Mouse (Mus musculus) limb, embryonic 14.5 days (tissue): Measurements from ENCODE around the gene Tgtp1. TPM values are rescaled to one million over a fixed set of nuclear protein-coding genes. Genes with fewer than 3 reads are reported as not detected.
"Not testable (repeated sequence)": the region's sequence is repeated elsewhere in the genome, so short reads cannot be mapped to it uniquely, and the experiment has no call there.

Source experiments
- ATAC-seq: fragments of 200-750 bp; cut with Nextera tagmentation; 2 replicates; pipeline ENCODE4 v1.8.0; 2017; ENCODE audit warnings: low read depth, moderate number of reproducible peaks, moderate TSS enrichment; ENCODE audit not compliant: low FRiP score
- DNase-seq: peaks from one replicate; pipeline ENCODE4 v3.0.0-alpha.2; 2015; ENCODE audit warnings: low spot score
- H3K27ac ChIP-seq: fragments of 300-500 bp; sonication (generic); replicated peaks from 2 replicates; pipeline ENCODE4 v1.5.1; 2014; ENCODE audit warnings: low read depth, mild to moderate bottlenecking, low read length, moderate library complexity, mixed read lengths
- H3K27me3 ChIP-seq: fragments of 300-500 bp; sonication (generic); 2 replicates; pipeline ENCODE4 v1.6.1; 2014; ENCODE audit warnings: low read length, mixed read lengths; ENCODE audit not compliant: control insufficient read depth, insufficient read depth
- H3K36me3 ChIP-seq: fragments of 300-500 bp; sonication (generic); 2 replicates; pipeline ENCODE4 v1.6.1; 2014; ENCODE audit warnings: mild to moderate bottlenecking, low read length, moderate library complexity, mixed read lengths; ENCODE audit not compliant: control insufficient read depth, insufficient read depth
- H3K4me1 ChIP-seq: fragments of 300-500 bp; sonication (generic); 2 replicates; pipeline ENCODE4 v1.6.1; 2014; ENCODE audit warnings: antibody characterized with exemption, low read length, mixed read lengths; ENCODE audit not compliant: control insufficient read depth, insufficient read depth
- H3K4me2 ChIP-seq: fragments of 300-500 bp; sonication (generic); replicated peaks from 2 replicates; pipeline ENCODE4 v1.6.1; 2014; ENCODE audit warnings: low read depth, mild to moderate bottlenecking, low read length, moderate library complexity; ENCODE audit not compliant: severe bottlenecking
- H3K4me3 ChIP-seq: fragments of 300-500 bp; sonication (generic); replicated peaks from 2 replicates; pipeline ENCODE4 v1.5.1; 2014; ENCODE audit warnings: low read length
- H3K9ac ChIP-seq: fragments of 300-500 bp; sonication (generic); 2 replicates; pipeline ENCODE4 v1.6.1; 2014; ENCODE audit warnings: mild to moderate bottlenecking, low read depth, low read length, moderate library complexity; ENCODE audit not compliant: severe bottlenecking
- H3K9me3 ChIP-seq: fragments of 300-500 bp; sonication (generic); 2 replicates; pipeline ENCODE4 v1.6.1; 2016; ENCODE audit warnings: low read length; ENCODE audit not compliant: control insufficient read depth
- WGBS: fragments of 180-500 bp; shearing (Covaris S2); extraction: QIAGEN DNeasy Blood & Tissue Kit; methylation state at CpG from one replicate; pipeline ENCODE4 v1.1.7; 2014; 5-methylcytosine and 5-hydroxymethylcytosine counted together
- polyA plus RNA-seq, 2 experiments: library from polyadenylated mRNA; depleted of rRNA in 1 of 2; stranded (reverse) in 1 of 2; unstranded in 1 of 2; fragments of >200 nt; fragmentation: Nextera tagmentation in 1 of 2; extraction: Ambion mirVana in 1 of 2; gene quantifications; 2 replicates each; pipeline versions ENCODE4 v1.2.1 to v1.2.3; 2012 to 2014

Tgtp1 gene
- polyA plus RNA-seq (2012; rRNA removed) (0.10 and 0.15 TPM in 2 replicates), polyA plus RNA-seq (2014; fragmentation: Nextera tagmentation; extraction: Ambion mirVana) (not detected in 2 replicates)

DNA sequence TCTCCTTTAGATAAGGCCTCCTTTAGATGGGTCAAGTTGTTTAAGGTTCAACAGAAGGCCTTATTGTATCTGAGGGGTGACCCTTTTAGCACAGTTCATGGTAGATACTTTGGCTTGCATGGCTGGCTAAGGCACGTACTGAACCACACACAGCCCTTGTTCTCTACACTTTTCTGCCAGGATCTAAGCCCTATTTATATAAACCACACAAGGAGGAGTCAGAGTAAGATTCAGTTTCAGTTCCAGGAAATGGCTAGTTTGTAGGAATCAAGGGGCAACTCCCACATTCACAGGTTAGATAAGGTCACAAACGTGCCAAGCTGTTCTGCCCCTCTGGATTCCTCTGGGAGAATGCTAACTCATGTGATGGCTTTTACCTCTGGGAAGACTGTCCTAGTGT lies at the start of gene Tgtp1:
Gene Tgtp1 (minus strand): TSS at position 155 of the 400 bp plus-strand sequence.
- not testable (repeated sequence) for H3K27me3 ChIP-seq, H3K4me1 ChIP-seq, H3K4me2 ChIP-seq, H3K4me3 ChIP-seq, H3K36me3 ChIP-seq, H3K9me3 ChIP-seq, DNase-seq, H3K9ac ChIP-seq, ATAC-seq, H3K27ac ChIP-seq
- 62% methylated on average over 2 of the region's 2 CpGs for WGBS

DNA sequence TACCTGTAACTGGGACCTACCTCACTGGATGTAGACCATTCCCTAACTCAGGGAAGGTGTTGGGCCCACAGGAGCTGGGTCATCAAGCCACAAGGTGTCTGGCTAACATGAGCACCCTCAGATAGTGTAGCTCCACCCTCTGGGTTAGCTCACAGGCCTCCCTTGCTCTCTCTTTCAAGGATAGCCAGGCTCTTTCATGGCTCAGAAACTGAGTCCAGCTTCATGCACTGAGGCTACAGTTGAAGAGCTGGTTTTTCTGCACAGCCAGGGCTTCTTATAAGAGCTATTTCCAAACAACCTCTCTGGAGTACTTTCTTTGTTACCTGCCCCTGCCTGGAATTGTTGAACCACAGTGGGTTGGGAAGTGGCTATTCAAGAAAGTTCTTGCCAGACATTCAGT lies 18.1 kb upstream of the Tgtp1 start:
- not testable (repeated sequence) for H3K4me2 ChIP-seq, H3K9me3 ChIP-seq, ATAC-seq, H3K27me3 ChIP-seq, DNase-seq, H3K9ac ChIP-seq, H3K4me3 ChIP-seq, H3K36me3 ChIP-seq, H3K4me1 ChIP-seq, H3K27ac ChIP-seq

DNA sequence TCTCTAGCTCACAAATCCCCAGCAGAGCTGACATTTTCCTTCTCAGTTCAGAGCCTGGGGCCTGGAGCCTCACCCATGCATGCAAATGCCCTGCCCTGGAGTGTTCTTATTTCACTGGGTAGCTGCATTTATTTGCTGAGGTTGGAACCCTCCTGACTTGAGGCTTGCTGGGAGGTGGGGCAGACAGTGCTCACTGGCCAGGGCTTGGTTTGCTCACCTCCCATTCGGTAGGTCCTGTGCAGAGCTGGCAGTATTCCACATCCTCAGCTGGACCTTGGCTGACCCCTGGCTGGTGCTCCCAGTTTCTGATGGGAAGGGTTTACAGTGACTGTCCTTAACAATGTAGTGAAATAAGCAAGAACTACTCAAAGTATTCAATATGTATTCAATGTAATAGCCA lies 12.8 kb upstream of the Tgtp1 start:
- not testable (repeated sequence) for H3K9ac ChIP-seq, H3K27me3 ChIP-seq, H3K4me1 ChIP-seq, DNase-seq, ATAC-seq, H3K9me3 ChIP-seq, H3K4me3 ChIP-seq, H3K36me3 ChIP-seq, H3K4me2 ChIP-seq, H3K27ac ChIP-seq
- WGBS = 29% methylated on average over 1 of the region's 1 CpGs

DNA sequence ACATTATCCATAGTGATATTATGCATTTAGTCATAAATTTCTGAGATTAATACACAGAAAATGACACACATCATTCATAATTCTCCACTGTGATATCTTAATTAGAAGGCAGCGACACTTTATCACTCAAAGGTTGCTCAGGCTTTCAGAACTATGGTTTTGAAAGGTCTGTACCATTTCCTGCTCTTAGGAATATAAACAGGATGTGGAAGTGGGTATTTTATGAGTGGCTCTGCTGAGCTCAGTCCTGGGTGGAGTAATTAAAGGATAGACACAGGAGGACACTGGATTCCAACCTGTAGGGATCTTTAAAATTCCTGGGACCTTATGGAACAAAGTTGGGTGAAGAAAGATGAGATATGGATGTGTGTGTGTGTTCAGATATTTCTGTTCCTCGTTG lies 12.3 kb upstream of the Tgtp1 start:
- H3K9me3 ChIP-seq, H3K4me2 ChIP-seq, H3K36me3 ChIP-seq, H3K4me1 ChIP-seq, H3K9ac ChIP-seq, ATAC-seq, DNase-seq, H3K4me3 ChIP-seq, H3K27ac ChIP-seq, H3K27me3 ChIP-seq: not testable (repeated sequence)
- 58% methylated on average over 2 of the region's 2 CpGs for WGBS

DNA sequence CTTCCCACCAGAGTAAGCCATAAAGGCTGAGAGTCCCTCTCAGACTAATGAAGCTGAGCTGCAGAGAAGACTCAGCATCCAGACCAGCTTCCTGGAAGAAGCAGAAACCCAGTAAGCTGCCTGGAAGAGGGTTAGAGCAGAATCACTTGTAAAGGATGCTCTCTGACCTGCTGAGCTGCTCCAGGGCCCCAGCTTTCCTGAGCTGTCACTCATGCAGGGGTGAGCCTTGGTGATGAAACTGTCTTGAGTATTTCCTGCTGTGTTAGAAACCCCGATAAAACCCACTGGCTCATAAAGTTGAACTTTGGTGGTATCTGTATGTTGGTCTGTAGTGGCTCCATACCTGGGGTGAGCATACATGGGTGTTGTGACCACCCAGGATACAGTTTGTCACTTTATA lies 6.4 kb upstream of the Tgtp1 start:
- not testable (repeated sequence) for H3K9me3 ChIP-seq, H3K4me1 ChIP-seq, H3K36me3 ChIP-seq, H3K27me3 ChIP-seq, H3K4me2 ChIP-seq, H3K4me3 ChIP-seq, ATAC-seq, H3K9ac ChIP-seq, H3K27ac ChIP-seq, DNase-seq
- 86% methylated on average over 1 of the region's 1 CpGs for WGBS

DNA sequence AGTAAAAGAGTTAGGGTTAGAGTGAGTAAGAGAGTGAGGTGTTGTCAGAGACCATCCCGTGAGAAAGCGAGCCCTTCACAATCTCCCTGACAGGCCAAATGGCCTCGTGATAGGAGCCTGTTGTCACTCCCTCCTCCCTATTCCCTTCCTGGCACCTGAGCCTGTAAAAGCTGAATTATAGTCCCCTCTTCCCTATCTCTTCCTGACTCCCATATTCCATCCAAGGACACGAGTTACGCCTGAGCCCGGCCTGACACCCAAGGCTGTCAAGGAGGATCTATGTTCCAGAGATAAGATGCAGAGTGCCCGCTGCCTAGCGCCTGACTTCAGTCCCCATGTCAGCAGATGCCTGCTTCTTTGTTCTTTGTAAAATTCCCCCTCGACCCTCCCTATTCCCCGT lies 676 bp downstream of the Tgtp1 start:
- DNase-seq, H3K4me1 ChIP-seq, H3K27me3 ChIP-seq, H3K9me3 ChIP-seq, H3K4me2 ChIP-seq, H3K27ac ChIP-seq, H3K36me3 ChIP-seq, ATAC-seq, H3K4me3 ChIP-seq, H3K9ac ChIP-seq: not testable (repeated sequence)
- 25% methylated on average over 10 of the region's 10 CpGs for WGBS

DNA sequence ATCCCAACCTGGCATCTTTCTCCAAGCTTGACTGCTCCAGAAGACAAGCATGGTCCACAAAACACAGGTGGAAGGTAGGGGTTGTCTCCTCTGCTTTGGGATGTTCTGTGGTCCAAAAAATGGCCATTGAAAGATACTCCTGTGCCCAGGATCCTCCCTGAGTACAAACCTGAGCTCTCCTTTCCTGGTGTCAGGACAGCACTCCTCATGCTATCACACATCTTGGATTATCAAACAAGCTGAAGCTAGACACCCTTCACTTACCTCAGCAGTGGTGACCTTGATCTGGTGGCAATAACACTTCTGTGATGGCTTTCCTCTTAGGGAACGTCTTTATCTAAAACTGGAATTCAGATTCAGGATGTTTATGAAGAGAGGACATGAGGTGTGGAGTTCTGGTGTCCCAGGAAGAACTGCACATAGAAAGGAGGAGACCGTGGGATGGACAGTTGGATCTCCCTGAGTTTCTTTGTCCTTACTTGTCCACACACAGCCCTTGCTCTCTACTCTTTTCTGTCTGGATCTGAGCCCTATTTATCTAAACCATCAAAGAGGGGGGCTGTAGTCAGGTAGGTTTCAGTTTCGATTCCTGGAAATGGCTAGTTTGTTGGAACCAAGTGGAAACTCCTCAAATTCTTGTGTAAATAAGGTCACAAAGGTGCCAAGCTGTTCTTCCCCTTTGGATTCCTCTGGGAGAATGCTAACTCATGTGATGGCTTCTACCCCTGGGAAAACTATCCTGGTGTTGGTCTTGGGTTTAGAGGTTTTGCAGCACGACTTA lies 2.0 kb downstream of the Tgtp1 start, which contains the start of gene Gm12185:
Gene Gm12185 (minus strand): TSS at position 487 of the 781 bp plus-strand sequence.
- not testable (repeated sequence) for ATAC-seq, H3K36me3 ChIP-seq, H3K4me1 ChIP-seq, H3K27ac ChIP-seq, DNase-seq, H3K27me3 ChIP-seq, H3K9me3 ChIP-seq, H3K9ac ChIP-seq, H3K4me3 ChIP-seq, H3K4me2 ChIP-seq
- 66% methylated on average over 4 of the region's 4 CpGs for WGBS

DNA sequence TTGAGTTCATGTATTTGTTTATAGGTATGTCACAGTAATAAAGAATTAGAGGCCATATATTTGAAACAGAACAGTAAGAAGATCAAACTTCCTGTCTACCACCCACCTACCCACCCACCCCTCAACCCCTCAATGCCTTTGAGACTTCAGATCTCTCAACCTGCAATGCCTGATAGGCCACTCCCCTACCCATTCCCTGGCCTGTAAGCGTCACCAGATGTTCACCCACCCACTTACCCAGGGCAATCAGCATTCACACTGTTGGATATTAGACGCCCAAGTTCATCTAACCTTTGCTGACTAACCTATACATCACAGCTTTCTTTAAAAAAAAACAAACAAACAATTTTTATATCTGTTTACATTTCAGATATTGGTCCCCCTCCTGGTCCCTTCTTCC lies 4.0 kb downstream of the Tgtp1 start:
- H3K9ac ChIP-seq, ATAC-seq: not testable (repeated sequence)

More for the DNA sequence above, 4.0 kb downstream of the Tgtp1 start:
- not testable (repeated sequence) for H3K4me2 ChIP-seq, H3K4me3 ChIP-seq, H3K36me3 ChIP-seq, DNase-seq, H3K9me3 ChIP-seq, H3K27ac ChIP-seq, H3K27me3 ChIP-seq, H3K4me1 ChIP-seq
- WGBS = 38% methylated on average over 2 of the region's 2 CpGs
